Mouse (Mus musculus): ENCODE results near the gene Gss. TPM values are rescaled to one million over a fixed set of nuclear protein-coding genes. Genes with fewer than 3 reads are reported as not detected.

Gss gene
- polyA plus RNA-seq, 1 experiment from 2014 or later, result 32.2 TPM

MicroRNA genes within 50 kb of the gene (microRNA counts, 519-probe panel; counts per million panel counts)
- 236 counts per million, percentile 44 among the panel's probes with 10 or more counts for microRNA mmu-miR-499

Small RNA genes lying within 50 kb of the gene (microRNA-seq; reads per million reads assigned to microRNA genes)
- gene Mir499, result 10.9 reads per million, percentile 28 among the genes with 10 or more reads in this experiment

Other genes starting within 250 kb of the Gss start
- gene Pigu, start 235.4 kb downstream of the Gss start, polyA plus RNA-seq (2015; fragmentation: Nextera tagmentation; extraction: Ambion mirVana), result 48.0 and 49.1 TPM in 2 replicates
- 18.0 and 20.0 TPM in 2 replicates for gene Trp53inp2, start 211.8 kb downstream of the Gss start, polyA plus RNA-seq (2015; fragmentation: Nextera tagmentation; extraction: Ambion mirVana)
- gene Ncoa6, start 118.9 kb downstream of the Gss start, polyA plus RNA-seq (2015; fragmentation: Nextera tagmentation; extraction: Ambion mirVana), result 24.5 and 27.2 TPM in 2 replicates
- 12.2 and 13.1 TPM in 2 replicates for gene Acss2, start 74.9 kb downstream of the Gss start, polyA plus RNA-seq (2015; fragmentation: Nextera tagmentation; extraction: Ambion mirVana)
- gene Ggt7, start 74.6 kb downstream of the Gss start, polyA plus RNA-seq (2015; fragmentation: Nextera tagmentation; extraction: Ambion mirVana), result 13.7 and 14.3 TPM in 2 replicates
- 0.28 and 0.55 TPM in 2 replicates for gene Myh7b, start 18.4 kb upstream of the Gss start, polyA plus RNA-seq (2015; fragmentation: Nextera tagmentation; extraction: Ambion mirVana)
- gene Trpc4ap, start 99.6 kb upstream of the Gss start, polyA plus RNA-seq (2015; fragmentation: Nextera tagmentation; extraction: Ambion mirVana), result 137 and 142 TPM in 2 replicates
- 27.5 and 32.5 TPM in 2 replicates for gene Edem2, start 136.7 kb upstream of the Gss start, polyA plus RNA-seq (2015; fragmentation: Nextera tagmentation; extraction: Ambion mirVana)
- gene Gm17581, start 143.1 kb upstream of the Gss start, polyA plus RNA-seq (2015; fragmentation: Nextera tagmentation; extraction: Ambion mirVana), result not detected in 2 replicates
- 4.9 and 7.0 TPM in 2 replicates for gene Procr, start 158.3 kb upstream of the Gss start, polyA plus RNA-seq (2015; fragmentation: Nextera tagmentation; extraction: Ambion mirVana)
- gene Mmp24, start 182.5 kb upstream of the Gss start, polyA plus RNA-seq (2015; fragmentation: Nextera tagmentation; extraction: Ambion mirVana), result 0.14 and 0.32 TPM in 2 replicates
- gene BC029722, start 226.6 kb upstream of the Gss start, polyA plus RNA-seq (2015; fragmentation: Nextera tagmentation; extraction: Ambion mirVana), result 16.6 and 17.5 TPM in 2 replicates
- 174 and 201 TPM in 2 replicates for gene Eif6, start 234.1 kb upstream of the Gss start, polyA plus RNA-seq (2015; fragmentation: Nextera tagmentation; extraction: Ambion mirVana)
- gene Fam83c, start 242.0 kb upstream of the Gss start, polyA plus RNA-seq (2015; fragmentation: Nextera tagmentation; extraction: Ambion mirVana), result 0.98 and 1.6 TPM in 2 replicates